Mouse (Mus musculus): ENCODE results near the gene Hist2h2bb. TPM values are rescaled to one million over a fixed set of nuclear protein-coding genes. Genes with fewer than 3 reads are reported as not detected.
"Not testable (repeated sequence)": the region's sequence is repeated elsewhere in the genome, so short reads cannot be mapped to it uniquely, and the experiment has no call there.

Hist2h2bb gene
- polyA plus RNA-seq, 1 experiment: 11.8 TPM

DNA sequence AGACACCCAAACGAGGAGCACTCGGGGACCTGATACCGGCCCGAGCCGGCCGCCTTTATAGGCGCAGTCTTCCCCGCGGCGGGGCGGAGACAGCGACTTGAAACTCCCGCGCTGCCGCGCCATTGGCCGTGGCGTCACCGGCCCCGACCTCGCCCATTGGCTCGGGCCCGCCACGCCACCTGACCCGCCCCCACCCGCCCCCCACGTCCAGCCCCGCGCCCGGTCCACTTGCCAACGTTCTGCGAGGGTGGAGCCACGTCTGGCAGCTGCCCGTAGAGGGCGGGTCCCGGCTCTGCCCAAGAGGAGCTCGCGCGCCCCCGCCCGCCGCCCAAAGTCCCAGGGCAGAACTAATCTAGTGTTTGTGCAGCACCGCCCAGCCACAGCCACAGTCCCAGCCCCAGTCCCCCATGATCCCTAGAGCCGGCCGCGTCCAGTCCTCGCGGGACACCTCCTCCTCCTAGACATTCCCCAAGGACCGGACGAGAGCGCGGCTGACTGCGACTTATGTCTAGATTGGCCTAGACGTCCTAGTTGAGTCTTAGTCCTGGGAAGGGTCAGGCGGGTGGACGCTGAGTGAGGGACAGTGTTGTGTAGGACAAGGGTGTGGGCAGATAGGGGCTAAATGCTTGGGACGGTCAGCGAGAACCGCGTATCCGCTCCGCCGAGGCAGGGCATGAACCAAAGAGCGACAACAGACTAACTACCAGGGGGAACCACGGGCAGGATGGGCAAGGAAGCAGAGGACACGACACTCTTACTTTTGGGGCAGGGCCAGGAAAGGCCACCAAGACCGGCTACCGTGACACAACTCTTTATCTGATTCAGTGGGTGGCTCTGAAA, 30.4 kb upstream of the Hist2h2bb start, which contains the start of gene Hist2h3c2:
Gene Hist2h3c2 (minus strand): TSS at position 174 of the 840 bp plus-strand sequence.
- under 1% methylated on average over 26 of the region's 68 CpGs for WGBS
- not testable (repeated sequence) for DNase-seq (ENCODE audit: low read depth, low spot score)

GRCm38 (mm10) chr3:96239949-96240798, 29.4 kb upstream of the Hist2h2bb start, which contains the start of gene Hist2h2aa2:
TSS of gene Hist2h2aa2 (minus strand) at chr3:96240276.
- WGBS: 2% methylated on average over 41 of the region's 85 CpGs
- DNase-seq (ENCODE audit: low read depth, low spot score): not testable (repeated sequence)

DNA sequence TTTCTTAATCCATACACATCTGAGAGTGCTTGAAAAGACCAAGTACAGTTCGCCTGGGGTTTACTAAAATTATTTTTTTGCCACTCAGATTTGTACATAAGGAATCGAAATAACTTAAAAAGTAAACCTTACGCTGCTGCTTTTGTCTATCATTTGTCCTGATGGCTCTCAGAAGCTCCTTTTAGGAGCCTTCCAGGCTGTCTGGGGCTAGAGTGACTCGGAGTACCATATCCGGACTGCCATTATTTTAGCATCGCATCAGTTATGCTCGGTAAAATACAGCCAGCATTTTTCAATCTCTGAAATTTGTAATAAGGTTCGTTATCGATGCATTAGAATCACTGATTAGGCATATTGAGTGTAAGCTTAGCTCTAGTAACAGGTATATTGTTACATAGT, 28.8 kb upstream of the Hist2h2bb start:
- DNase-seq (ENCODE audit: low read depth, low spot score): no peak
- WGBS: 80% methylated on average over 9 of the region's 9 CpGs

DNA sequence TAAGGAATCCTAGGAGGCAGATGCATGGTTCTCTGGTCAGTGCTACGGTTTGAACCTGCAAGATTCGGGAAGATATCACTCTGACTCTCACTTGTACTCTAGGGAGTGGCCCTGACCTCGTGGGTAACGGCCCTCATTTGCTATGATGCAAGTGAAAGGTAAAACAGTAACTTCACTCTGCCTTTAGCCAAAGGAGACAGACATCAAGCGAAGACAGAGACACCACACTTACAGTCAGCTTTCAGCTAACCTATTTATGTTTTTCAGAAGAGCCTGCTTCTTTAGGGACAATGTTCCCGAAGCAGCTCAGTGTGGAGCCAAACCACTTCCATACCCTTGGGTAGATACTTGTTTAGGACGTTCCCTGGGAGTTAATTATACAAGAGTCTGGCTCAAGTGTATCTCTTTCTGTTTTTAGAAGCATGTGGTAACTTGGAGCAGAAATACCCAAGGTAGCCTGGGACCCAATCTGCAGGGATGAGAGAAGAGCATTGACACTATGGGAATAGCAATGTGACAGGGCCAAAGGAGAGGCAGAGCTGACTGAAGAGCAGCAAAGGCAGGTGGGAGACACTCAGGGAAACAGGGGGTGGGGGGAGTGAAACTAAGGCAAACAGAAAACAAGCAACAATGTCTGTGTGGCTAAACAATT, 25.5 kb upstream of the Hist2h2bb start:
- DNase-seq (ENCODE audit: low read depth, low spot score): no peak
- WGBS: 36% methylated on average over 7 of the region's 7 CpGs

GRCm38 (mm10) chr3:96245003-96245886, 24.3 kb upstream of the Hist2h2bb start, which contains the start of gene Hist2h2aa1:
TSS of gene Hist2h2aa1 (plus strand) at chr3:96245497.
- DNase-seq (ENCODE audit: low read depth, low spot score): not testable (repeated sequence)
- WGBS: 1% methylated on average over 39 of the region's 88 CpGs

GRCm38 (mm10) chr3:96246018-96246417, 23.5 kb upstream of the Hist2h2bb start:
- DNase-seq (ENCODE audit: low read depth, low spot score): not testable (repeated sequence)
- under 1% methylated on average over 12 of the region's 21 CpGs for WGBS

DNA sequence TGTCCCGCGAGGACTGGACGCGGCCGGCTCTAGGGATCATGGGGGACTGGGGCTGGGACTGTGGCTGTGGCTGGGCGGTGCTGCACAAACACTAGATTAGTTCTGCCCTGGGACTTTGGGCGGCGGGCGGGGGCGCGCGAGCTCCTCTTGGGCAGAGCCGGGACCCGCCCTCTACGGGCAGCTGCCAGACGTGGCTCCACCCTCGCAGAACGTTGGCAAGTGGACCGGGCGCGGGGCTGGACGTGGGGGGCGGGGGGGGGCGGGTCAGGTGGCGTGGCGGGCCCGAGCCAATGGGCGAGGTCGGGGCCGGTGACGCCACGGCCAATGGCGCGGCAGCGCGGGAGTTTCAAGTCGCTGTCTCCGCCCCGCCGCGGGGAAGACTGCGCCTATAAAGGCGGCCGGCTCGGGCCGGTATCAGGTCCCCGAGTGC, 23.1 kb upstream of the Hist2h2bb start, which contains the start of gene Hist2h3c1:
Gene Hist2h3c1 (plus strand): TSS at position 259 of the 430 bp plus-strand sequence.
- DNase-seq (ENCODE audit: low read depth, low spot score): not testable (repeated sequence)

DNA sequence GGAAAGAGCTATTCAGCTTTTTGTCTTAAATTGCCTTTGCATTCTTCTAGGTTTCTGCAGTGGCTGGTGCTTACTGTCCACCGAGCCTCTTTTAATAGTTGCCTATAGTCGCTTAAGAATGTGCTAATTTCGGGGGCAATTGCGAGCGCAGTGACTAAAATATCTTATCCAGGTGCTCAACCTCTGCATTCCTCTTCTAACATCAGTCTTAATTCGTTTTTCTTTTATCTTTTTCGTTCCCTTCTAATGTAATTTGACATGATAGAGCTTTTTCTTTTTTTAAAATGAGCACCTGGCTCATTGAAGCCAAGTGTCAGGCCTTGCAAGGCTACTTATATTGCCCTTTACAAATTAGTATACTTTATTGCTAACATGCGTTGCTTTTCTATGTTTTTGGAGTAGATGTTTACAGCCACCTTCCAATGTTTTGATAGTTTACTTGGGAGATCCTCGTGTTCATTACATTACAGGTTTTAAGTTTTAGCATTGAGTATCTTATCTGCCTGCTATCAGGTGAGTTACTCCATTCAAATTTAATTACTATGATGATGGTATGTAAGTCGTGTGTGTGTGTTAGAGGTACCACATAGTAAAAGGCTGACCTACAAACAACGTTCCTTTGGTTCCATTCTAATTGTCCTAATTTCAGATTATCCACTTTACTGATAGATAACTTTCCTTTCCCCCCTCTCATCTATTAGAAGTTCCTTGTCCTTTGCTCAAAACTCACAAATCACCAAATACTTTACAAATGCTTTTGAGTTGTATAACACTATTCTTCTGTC, 22.0 kb upstream of the Hist2h2bb start:
- no peak for DNase-seq (ENCODE audit: low read depth, low spot score)
- 17% methylated on average over 11 of the region's 11 CpGs for WGBS

More for the DNA sequence above, 23.1 kb upstream of the Hist2h2bb start, which contains the start of gene Hist2h3c1:
- 0% methylated on average over 15 of the region's 47 CpGs for WGBS

DNA sequence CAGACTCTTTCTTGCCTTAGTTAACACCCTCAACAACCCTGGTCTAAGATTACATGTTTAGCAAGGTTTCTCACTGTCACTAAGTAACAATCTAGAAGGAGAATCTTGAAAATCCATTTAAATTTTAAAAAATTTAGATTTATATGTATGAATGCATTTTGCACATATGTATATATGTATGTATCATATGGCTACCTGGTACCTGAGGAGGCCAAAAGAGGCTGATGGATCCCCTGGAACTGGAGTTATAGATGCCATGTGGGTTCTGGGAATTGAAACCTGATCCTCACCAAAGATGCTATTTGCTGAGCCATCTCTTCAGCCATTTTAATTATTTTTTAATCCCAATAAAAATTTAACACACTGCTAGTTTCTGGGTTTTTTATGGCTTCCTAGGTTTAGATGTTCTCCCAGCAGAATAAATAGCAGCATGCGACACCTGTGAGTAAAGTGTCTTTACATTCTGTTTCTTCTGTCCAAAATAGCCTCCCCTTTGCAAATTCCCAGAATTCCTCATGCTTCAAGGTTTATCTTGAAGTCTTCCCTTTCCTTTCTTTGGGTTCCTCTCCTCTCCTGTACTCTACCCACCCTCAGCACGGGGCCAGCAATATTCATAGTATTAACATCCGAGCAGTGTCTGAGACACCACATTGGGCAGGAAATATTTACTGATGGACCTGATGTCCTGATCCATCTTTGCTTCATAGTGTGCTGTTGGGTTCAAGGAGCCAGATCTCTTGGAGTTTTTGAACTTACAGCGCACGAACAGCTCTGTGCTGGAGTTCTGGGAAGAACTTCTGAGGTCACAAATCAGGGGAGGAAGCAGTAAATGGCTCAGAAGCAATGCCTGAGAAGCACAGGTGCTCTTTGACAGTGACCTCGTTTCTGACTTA, 21.2 kb upstream of the Hist2h2bb start:
- no peak for DNase-seq (ENCODE audit: low read depth, low spot score)
- WGBS: 45% methylated on average over 6 of the region's 6 CpGs

- WGBS: 67% methylated on average over 4 of the region's 4 CpGs
- DNase-seq (ENCODE audit: low read depth, low spot score): no peak
These were observed 20.6 kb upstream of the Hist2h2bb start for GRCm38 (mm10) chr3:96249034-96249345.

DNA sequence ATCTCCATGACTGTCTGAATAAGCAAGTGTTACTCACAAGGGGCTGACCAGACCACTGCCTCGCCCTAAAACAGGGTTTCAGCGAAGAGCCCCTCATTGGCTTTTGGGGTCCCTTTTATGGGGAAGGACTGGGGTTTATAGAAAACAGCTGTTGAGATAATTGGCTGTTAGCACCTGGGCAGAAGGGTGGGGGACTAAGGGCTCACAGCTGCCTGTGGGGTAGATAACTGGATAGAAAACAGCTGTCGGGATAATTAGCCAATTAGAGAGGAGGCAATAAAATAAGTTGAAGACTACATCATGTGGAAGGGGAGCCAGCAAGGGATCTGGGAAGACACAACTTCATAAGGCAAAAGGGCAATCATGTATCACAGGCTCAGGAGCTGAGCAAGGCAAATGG, 18.7 kb upstream of the Hist2h2bb start:
- DNase-seq (ENCODE audit: low read depth, low spot score): no peak
- 53% methylated on average over 3 of the region's 3 CpGs for WGBS

DNA sequence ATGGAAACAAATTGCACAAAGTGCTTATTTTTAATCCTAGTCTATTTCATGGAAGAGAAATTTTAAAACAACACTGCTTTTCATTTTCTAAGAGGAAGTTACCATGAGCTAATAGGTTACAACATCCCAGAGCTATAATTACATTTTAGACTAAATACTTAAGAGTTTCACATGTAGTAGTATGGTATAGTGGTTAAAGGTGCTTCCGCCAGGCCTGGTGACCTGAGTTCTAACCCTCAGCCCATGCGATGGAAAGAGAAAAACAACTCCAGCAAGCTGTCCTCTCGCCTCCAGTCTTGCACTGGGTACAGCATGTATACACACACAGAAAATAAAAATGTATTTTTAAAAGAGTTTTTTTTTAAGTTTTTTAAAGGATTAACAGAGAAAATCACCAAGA, 17.8 kb upstream of the Hist2h2bb start:
- no peak for DNase-seq (ENCODE audit: low read depth, low spot score)
- WGBS: 87% methylated on average over 3 of the region's 3 CpGs

DNA sequence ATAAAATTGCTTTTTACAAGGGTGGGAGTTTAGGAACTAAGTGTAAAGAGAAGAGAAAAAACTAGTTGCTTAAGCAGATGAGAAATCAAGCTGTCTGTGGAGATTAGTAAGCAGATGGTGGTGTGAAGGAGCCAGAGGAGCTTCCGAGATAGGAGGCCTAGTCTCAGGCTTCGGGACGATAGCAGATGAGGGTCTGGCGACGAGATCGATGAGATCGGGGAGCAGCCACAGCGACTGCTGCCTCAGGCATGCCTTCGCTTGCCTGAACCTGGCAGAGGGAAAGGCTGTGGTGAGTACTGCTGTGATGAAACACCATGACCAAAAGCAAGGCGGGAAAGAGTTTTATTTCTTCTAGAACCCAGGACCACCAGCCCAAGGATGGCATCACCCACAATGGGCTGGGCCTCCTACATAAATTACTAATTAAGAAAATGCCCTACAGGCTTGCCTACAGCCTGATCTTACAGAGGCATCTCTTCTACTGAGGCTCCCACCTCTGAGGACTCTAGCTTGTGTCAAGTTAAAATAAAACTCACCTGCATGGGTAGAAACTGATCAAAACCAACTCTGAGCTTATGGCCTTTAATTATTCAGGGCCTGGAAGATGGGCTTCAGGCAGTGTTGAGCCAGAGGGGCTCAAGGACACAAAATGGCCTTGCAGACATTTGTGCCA, 14.7 kb upstream of the Hist2h2bb start:
- WGBS: 85% methylated on average over 10 of the region's 10 CpGs
- no peak for DNase-seq (ENCODE audit: low read depth, low spot score)

GRCm38 (mm10) chr3:96255926-96256593, 13.5 kb upstream of the Hist2h2bb start:
- 27% methylated on average over 5 of the region's 5 CpGs for WGBS
- no peak for DNase-seq (ENCODE audit: low read depth, low spot score)

DNA sequence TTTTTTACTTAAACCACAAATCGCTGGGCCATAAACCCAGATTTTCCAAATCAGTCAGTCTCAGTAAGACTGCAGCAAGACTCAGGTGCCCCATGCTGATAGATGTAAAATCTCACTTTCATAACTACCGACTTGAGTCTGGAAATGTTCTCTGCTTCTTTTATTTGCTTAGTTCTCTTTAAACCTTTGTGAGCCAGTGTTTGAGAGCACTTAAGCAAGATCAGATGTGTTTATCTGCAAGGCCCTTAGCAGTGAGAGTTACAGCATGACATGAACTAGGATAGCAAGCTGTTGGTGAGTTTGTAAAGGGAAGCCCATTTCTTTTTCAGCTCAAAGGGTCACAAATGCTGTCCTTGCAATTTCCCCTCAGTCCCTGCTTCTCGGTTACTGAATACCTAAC, 12.4 kb upstream of the Hist2h2bb start:
- no peak for DNase-seq (ENCODE audit: low read depth, low spot score)
- 69% methylated on average over 3 of the region's 3 CpGs for WGBS

DNA sequence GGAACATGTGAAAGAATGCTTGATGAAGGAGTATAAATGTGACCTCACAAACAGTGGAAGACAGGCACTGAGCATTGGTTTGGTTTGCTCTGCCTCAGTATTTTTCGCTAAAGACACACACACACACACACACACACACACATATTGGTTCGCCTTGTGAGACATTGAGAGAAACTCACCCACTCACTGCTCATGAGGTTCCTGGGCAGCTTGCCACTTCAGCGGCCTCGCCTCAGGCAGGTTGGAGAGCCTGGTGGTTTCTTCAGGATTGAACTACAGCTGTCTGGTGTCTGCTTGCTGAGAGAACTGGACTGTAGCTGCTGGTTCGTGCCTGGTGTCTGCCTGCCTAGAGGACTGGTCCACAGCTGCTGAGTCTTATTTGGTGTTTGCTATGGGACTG, 9.3 kb upstream of the Hist2h2bb start:
- DNase-seq (ENCODE audit: low read depth, low spot score): no peak
- 86% methylated on average over 5 of the region's 5 CpGs for WGBS
